Mouse (Mus musculus): ENCODE results near the gene Hdac9.

DNA sequence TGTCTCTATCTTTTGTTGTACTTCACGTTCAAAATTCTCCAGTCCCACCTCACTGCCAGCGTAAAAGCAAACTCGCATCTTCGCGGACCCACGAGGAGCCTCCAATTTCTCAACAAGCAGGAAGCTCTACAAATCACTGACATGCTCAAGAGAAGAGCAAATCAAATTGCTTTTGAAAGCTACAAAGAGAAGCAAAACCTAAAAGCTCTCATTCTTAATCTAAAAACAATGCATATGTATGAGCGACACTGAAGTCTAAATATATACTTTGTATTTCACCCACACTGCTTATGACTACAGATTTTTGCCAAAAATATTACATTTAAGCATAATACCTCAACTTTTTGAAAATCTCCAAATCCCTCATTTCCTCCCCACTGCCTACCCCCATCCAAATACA lies 45.9 kb downstream of the Hdac9 start:
- TF ChIP-seq CTCF (IDR thresholded peaks at IDR 0.05; ENCODE audit: borderline replicate concordance, extremely low read depth, insufficient read depth, insufficient read length) (no peak), POLR2A (IDR thresholded peaks at IDR 0.05; ENCODE audit: borderline replicate concordance, extremely low read depth, insufficient read depth, insufficient read length, poor library complexity, severe bottlenecking) (no peak)

Data from brain, embryonic 14.5 days (tissue).